Mouse (Mus musculus) retina, adult 2 months (tissue): Measurements from ENCODE around the gene Gata2.

Experiments used
- DNase-seq: peaks from one replicate; pipeline ENCODE4 v3.0.0-alpha.2; 2012; ENCODE audit warnings: low read depth, low spot score

Gene Gata2

DNA sequence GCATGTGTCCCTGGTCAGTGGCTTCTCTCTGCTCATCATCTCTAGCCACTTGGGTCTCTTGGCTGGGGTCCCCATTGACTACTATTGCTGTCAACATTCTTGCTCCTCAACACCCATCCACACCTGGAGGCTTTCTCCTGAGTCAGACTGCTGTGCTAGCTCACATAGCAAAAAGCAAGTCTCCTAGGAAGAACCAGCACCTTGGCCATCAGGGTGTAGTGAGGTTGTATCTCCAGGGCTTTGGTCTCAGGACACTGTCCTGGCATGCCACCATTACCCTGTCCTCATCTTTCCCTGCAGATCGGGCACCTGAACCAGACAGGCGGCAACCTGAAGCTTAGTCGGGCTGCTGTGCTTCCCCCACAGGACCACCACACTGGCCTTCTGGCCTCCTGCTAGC, 14.6 kb downstream of the Gata2 start:
- DNase-seq, result no peak

DNA sequence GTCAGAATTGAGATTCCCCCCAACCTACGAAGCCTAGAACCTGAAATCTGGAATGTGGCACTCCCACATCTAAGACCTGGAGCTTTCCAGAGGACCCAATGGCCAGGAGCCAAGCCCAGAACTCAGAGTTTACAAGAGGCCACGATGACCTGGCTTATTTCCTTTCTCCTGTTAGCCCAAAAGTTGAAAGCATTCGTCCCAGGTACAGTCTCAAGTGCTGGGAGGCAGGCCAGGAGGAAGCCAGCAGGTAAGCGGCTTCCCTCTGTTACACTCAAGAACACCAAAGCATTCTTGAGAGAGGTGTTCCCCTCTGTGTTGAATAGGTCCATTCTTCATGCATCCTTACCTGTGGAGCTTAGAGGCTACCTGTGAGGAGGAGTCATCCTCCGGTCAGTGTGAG, 15.8 kb downstream of the Gata2 start:
- DNase-seq, result no peak

DNA sequence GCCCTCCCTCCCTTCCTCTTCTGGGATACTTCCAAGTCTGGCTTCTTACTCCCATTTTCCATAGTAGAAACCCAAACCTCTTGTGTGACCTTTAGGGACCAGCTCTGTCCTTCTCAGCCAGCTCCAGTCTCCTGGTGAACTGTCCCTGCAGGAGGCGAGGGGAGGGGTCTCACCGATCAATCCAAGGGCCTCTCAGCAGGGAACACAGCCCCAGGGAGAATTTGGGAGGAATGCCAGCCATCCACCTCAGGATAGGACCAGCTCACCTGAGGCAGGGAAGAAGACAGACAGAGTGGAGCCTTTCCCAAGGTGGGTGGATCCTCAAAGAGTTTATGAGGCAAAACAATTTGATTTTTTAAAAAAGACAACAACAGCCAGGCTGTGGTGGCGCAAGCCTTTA, 16.5 kb downstream of the Gata2 start:
- DNase-seq, result no peak

DNA sequence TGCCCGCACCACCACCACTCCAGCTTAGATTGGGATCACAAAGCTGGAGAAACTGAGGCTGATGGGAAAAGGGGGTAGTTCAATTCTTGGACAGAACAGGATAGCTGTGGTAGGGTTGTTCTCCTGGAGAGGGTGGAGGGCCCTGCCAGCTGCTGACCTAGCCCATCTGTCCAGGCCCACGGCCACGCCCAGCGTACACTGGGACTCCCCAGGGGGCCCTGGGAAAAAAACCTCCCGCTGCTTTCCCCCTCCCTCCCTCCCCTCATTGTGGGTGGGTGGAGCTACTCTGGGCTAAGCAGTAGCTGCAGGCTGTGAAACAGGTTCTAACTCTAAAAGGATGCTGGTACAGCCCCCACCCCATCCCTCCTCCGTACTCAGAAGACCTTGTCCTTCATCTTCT, 22.1 kb downstream of the Gata2 start:
- no peak for DNase-seq

DNA sequence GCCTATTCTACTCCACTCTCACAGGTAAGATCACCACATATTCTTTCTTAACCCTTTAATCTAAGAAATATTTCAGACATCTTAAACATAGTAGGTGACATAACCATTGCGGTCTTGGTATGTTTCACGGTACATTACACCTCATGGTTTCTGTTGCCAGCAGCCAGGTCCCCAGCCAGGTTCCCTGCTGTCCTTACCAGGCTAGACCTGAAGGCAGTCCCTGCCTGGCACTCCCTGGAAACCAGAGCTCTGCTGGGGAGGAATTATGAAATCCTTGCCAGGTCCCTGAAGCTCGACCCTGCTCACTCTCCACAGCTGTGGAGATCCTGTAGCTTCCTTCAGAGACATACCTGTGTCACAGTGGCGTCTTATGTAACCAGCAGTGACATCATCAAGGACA, 22.5 kb downstream of the Gata2 start:
- no peak for DNase-seq

DNA sequence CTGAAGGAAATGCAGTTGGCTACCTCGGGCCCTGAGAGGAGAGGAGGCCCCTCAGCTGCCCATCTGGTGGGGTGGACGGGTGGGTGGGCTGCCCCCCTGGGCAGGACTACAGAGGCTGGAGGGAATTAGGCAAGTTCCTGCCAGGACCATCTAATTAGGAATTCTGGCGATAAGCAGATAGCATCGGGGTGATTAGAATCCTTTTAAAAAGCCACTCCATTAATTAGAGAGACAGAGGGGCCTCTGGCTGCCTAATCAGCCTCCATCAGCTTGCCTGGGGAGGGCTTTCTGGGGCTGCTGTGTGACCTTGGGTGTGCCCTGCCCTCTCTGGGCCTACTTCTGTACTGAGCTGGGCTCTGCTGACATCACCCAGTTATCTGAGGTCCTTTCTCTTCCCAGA, 25.4 kb downstream of the Gata2 start:
- DNase-seq, result no peak

GRCm38 (mm10) chr6:88221968-88222367, 28.3 kb downstream of the Gata2 start, which contains the start of gene Dnajb8:
Gene Dnajb8, plus strand, starts transcription at chr6:88222268.
- DNase-seq, result no peak

GRCm38 (mm10) chr6:88226570-88226994, 32.9 kb downstream of the Gata2 start:
- no peak for DNase-seq

DNA sequence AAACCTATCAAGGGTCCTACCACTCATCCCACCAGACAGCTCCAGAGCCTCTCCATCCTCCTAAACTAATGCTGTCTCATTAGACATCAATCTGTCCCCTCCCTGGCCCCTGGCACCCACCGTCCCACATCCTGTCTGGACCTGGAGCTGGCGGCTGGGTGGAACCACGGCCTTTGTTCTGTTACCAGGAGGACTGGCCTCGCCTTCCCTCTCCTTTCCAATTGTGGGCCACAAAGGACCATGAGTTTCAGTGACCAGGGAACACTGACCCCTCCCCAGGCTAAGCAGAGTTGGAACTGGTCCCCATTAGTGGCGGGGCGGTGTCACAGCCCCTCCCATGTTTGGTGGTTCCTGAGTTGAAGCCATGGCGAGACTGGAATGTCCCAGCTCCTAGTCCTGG, 33.8 kb downstream of the Gata2 start:
- no peak for DNase-seq

GRCm38 (mm10) chr6:88229221-88229620, 35.5 kb downstream of the Gata2 start:
- DNase-seq, result no peak

DNA sequence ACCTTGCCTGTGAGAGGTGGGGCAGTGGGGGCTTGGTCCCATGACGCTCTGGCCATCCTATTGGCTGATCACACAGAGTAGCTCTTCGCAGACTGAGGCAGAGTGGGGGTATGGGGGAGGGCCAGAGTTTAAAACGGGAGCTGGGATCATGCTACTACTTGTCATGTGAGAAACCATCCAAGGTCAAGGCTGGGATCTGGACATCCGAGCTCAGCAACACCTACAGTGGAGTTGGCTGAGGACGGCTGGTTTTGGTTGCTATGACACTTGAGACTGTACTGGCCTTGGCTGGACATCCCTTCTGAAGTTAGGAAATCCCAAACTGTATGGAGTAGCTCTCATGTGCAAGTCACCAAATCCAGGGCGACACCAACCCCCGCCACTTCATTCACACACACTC, 38.1 kb downstream of the Gata2 start:
- DNase-seq, result no peak

DNA sequence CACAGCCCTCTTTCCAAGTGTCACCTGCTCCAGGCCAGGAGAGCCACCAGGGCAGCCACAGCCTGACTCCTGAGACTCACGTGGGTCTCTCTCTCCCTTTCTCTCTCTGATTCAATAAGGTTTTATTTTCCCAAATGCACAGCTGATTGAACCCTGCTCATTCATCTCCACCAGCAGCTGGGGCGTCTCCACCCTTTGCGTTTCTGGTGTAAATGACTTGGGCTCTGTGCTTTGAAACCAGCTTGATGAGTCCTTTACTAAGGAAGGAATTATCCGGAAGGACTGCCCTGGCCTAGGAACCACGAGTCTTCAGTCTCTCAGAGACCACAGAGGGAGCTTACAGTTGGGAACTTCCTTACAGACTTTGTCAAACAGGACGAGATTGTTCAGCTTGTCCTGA, 38.5 kb downstream of the Gata2 start:
- no peak for DNase-seq

DNA sequence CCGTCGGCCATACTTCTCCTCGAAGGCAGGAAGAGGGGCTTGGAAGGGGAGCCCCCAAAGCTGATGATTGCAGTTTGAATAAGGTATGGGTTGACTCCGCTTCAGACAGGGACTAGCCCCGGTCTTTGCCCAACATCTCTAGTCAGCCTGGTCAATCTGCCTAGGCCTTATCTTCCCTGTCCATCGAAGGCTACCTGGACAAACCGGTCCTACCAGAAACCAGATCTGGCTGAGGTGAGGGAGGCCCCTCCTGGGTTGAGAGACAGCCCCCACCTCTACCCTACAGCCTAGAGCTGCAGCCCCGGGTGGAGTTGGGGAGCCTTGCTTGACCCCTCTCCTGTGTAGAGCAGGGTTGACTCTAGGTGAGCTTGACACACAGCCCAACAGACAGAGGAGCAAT, 40.3 kb downstream of the Gata2 start:
- no peak for DNase-seq

- DNase-seq, result no peak
Measured at GRCm38 (mm10) chr6:88235461-88235860, 41.8 kb downstream of the Gata2 start.

- DNase-seq, result no peak
Measured at GRCm38 (mm10) chr6:88235983-88236382, 42.3 kb downstream of the Gata2 start.

DNA sequence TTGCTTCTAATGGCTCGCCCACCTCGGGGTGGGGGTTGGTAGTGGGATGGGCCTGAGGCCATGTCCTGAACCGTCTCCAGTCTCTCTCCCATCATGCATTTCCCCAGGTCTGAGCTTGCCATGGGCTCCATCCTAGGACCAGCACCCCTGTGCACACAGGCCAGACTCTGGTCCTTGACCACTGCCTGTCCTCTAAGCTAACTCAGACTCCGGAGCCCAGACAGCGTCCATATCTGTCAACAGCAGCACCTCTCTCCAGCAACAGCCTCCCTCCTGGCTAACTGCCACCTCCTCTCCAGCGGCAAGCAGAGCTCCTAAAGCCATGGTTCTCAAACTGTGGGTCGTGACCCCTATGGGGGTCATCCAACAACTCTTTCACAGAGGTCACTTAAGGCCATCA, 42.8 kb downstream of the Gata2 start:
- no peak for DNase-seq

GRCm38 (mm10) chr6:88242604-88243003, 48.9 kb downstream of the Gata2 start:
- no peak for DNase-seq

GRCm38 (mm10) chr6:88249231-88249630, 55.5 kb downstream of the Gata2 start:
- no peak for DNase-seq

- DNase-seq, result no peak
Measured at GRCm38 (mm10) chr6:88251396-88251795, 57.7 kb downstream of the Gata2 start.

GRCm38 (mm10) chr6:88251798-88252478, 58.2 kb downstream of the Gata2 start:
- no peak for DNase-seq

DNA sequence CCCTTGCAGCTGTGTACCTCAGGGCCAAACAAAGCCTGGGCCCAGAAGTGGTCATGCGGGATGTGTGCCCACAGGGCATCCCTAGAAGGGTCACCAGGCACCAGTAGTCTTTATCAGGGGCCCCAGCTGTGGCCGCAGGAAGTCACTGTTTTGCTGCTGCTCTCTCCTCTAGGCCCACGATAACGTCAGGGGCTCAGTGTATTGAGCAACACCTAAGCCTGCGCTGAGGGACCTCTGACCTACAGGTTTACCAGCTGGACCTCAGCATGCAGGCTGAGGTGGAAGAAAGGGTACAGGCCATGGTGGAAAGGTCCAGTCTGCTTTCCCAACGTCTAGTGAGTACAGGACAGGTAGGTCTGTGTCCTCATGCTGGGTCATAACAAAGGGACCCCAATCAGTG, 60.4 kb downstream of the Gata2 start:
- no peak for DNase-seq

DNA sequence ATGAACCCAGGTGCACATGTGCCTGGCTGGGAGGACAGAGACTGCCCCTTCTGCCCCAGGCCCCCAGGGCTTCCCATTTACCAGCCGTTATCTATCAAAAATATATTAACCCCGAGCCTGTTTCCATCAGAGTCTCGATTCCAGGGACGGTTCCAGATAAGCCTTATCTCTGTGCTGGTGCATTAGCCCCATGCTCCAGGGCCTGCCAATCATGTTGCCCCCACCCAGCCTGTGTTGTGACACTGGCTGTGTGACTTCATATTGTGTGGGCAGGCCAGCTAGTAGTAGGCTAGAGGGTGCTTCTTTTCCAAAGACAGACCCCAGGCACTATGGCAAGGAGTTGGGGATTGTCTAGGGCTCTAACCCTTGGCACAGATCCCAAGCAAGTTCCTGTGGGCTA, 61.7 kb downstream of the Gata2 start:
- no peak for DNase-seq
